Mouse (Mus musculus): ENCODE results near the gene Olfr912. TPM values are rescaled to one million over a fixed set of nuclear protein-coding genes. Genes with fewer than 3 reads are reported as not detected.

Gene Olfr912
- not detected for polyA plus RNA-seq (2014; fragmentation: Illumina TruSeq; extraction: RNeasy Lipid Tissue Mini Kit (QIAGEN cat#74804); ENCODE audit: insufficient read depth, low read depth, low replicate concordance)

GRCm38 (mm10) chr9:38579878-38580277 is at the start of gene Olfr912:
Gene Olfr912, plus strand, starts transcription at chr9:38580178.

GRCm38 (mm10) chr9:38537549-38537948 is 42.4 kb upstream of the Olfr912 start, which contains the start of gene Olfr910:
Gene Olfr910, plus strand, starts transcription at chr9:38537849.

DNA sequence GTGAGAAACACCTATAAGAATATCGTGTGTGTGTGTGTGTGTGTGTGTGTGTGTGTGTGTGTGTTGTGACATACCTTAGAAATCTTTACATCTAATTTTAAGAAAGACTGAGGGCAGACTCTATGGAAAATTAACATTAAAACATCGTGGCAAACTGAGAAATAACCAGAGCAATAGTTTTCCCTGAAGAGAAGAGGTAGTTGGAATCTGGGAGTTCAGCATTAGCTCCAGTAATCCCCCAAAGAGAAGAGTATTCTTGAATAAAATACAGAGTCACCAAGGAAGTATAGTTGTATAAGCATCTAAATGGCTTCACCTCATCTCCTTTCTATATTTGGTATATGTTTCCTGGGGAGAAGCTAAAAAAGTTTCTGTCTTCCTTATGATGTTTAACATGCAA is 12.5 kb downstream of the Olfr912 start, which contains the start of gene Olfr913:
Gene Olfr913 (plus strand): TSS at position 301 of the 400 bp plus-strand sequence.

GRCm38 (mm10) chr9:38604802-38605201 is 24.8 kb downstream of the Olfr912 start, which contains the start of gene Olfr914:
Gene Olfr914, plus strand, starts transcription at chr9:38605102.

Other genes with a start within 250 kb of the Olfr912 start
- not detected for gene Olfr898, start 231.8 kb upstream of the Olfr912 start, polyA plus RNA-seq (2014; fragmentation: Illumina TruSeq; extraction: RNeasy Lipid Tissue Mini Kit (QIAGEN cat#74804); ENCODE audit: insufficient read depth, low read depth, low replicate concordance)
- gene Olfr250, start 213.3 kb upstream of the Olfr912 start, polyA plus RNA-seq (2014; fragmentation: Illumina TruSeq; extraction: RNeasy Lipid Tissue Mini Kit (QIAGEN cat#74804); ENCODE audit: insufficient read depth, low read depth, low replicate concordance), result not detected
- gene Olfr251, start 203.1 kb upstream of the Olfr912 start, polyA plus RNA-seq (2014; fragmentation: Illumina TruSeq; extraction: RNeasy Lipid Tissue Mini Kit (QIAGEN cat#74804); ENCODE audit: insufficient read depth, low read depth, low replicate concordance), result not detected
- not detected for gene Olfr147, start 178.5 kb upstream of the Olfr912 start, polyA plus RNA-seq (2014; fragmentation: Illumina TruSeq; extraction: RNeasy Lipid Tissue Mini Kit (QIAGEN cat#74804); ENCODE audit: insufficient read depth, low read depth, low replicate concordance)
- not detected for gene Olfr901, start 150.7 kb upstream of the Olfr912 start, polyA plus RNA-seq (2014; fragmentation: Illumina TruSeq; extraction: RNeasy Lipid Tissue Mini Kit (QIAGEN cat#74804); ENCODE audit: insufficient read depth, low read depth, low replicate concordance)
- not detected for gene Olfr902, start 132.5 kb upstream of the Olfr912 start, polyA plus RNA-seq (2014; fragmentation: Illumina TruSeq; extraction: RNeasy Lipid Tissue Mini Kit (QIAGEN cat#74804); ENCODE audit: insufficient read depth, low read depth, low replicate concordance)
- not detected for gene Olfr904, start 117.0 kb upstream of the Olfr912 start, polyA plus RNA-seq (2014; fragmentation: Illumina TruSeq; extraction: RNeasy Lipid Tissue Mini Kit (QIAGEN cat#74804); ENCODE audit: insufficient read depth, low read depth, low replicate concordance)
- not detected for gene Olfr905, start 109.1 kb upstream of the Olfr912 start, polyA plus RNA-seq (2014; fragmentation: Illumina TruSeq; extraction: RNeasy Lipid Tissue Mini Kit (QIAGEN cat#74804); ENCODE audit: insufficient read depth, low read depth, low replicate concordance)
- gene Olfr906, start 93.1 kb upstream of the Olfr912 start, polyA plus RNA-seq (2014; fragmentation: Illumina TruSeq; extraction: RNeasy Lipid Tissue Mini Kit (QIAGEN cat#74804); ENCODE audit: insufficient read depth, low read depth, low replicate concordance), result not detected
- gene Olfr907, start 84.4 kb upstream of the Olfr912 start, polyA plus RNA-seq (2014; fragmentation: Illumina TruSeq; extraction: RNeasy Lipid Tissue Mini Kit (QIAGEN cat#74804); ENCODE audit: insufficient read depth, low read depth, low replicate concordance), result not detected
- gene Olfr911-ps1, start 58.6 kb upstream of the Olfr912 start, polyA plus RNA-seq (2014; fragmentation: Illumina TruSeq; extraction: RNeasy Lipid Tissue Mini Kit (QIAGEN cat#74804); ENCODE audit: insufficient read depth, low read depth, low replicate concordance), result not detected
- not detected for gene Olfr910, start 42.3 kb upstream of the Olfr912 start, polyA plus RNA-seq (2014; fragmentation: Illumina TruSeq; extraction: RNeasy Lipid Tissue Mini Kit (QIAGEN cat#74804); ENCODE audit: insufficient read depth, low read depth, low replicate concordance)
- gene Olfr913, start 12.6 kb downstream of the Olfr912 start, polyA plus RNA-seq (2014; fragmentation: Illumina TruSeq; extraction: RNeasy Lipid Tissue Mini Kit (QIAGEN cat#74804); ENCODE audit: insufficient read depth, low read depth, low replicate concordance), result not detected
- not detected for gene Olfr914, start 24.9 kb downstream of the Olfr912 start, polyA plus RNA-seq (2014; fragmentation: Illumina TruSeq; extraction: RNeasy Lipid Tissue Mini Kit (QIAGEN cat#74804); ENCODE audit: insufficient read depth, low read depth, low replicate concordance)
- gene Olfr916, start 79.7 kb downstream of the Olfr912 start, polyA plus RNA-seq (2014; fragmentation: Illumina TruSeq; extraction: RNeasy Lipid Tissue Mini Kit (QIAGEN cat#74804); ENCODE audit: insufficient read depth, low read depth, low replicate concordance), result not detected
- gene Olfr917, start 85.7 kb downstream of the Olfr912 start, polyA plus RNA-seq (2014; fragmentation: Illumina TruSeq; extraction: RNeasy Lipid Tissue Mini Kit (QIAGEN cat#74804); ENCODE audit: insufficient read depth, low read depth, low replicate concordance), result not detected
- not detected for gene Olfr918, start 94.4 kb downstream of the Olfr912 start, polyA plus RNA-seq (2014; fragmentation: Illumina TruSeq; extraction: RNeasy Lipid Tissue Mini Kit (QIAGEN cat#74804); ENCODE audit: insufficient read depth, low read depth, low replicate concordance)
- gene Olfr919, start 123.5 kb downstream of the Olfr912 start, polyA plus RNA-seq (2014; fragmentation: Illumina TruSeq; extraction: RNeasy Lipid Tissue Mini Kit (QIAGEN cat#74804); ENCODE audit: insufficient read depth, low read depth, low replicate concordance), result not detected
- gene Vwa5a, start 138.1 kb downstream of the Olfr912 start, polyA plus RNA-seq (2014; fragmentation: Illumina TruSeq; extraction: RNeasy Lipid Tissue Mini Kit (QIAGEN cat#74804); ENCODE audit: insufficient read depth, low read depth, low replicate concordance), result 27.1 TPM
- 0.10 TPM for gene Olfr920, start 172.1 kb downstream of the Olfr912 start, polyA plus RNA-seq (2014; fragmentation: Illumina TruSeq; extraction: RNeasy Lipid Tissue Mini Kit (QIAGEN cat#74804); ENCODE audit: insufficient read depth, low read depth, low replicate concordance)
- not detected for gene Olfr921, start 192.9 kb downstream of the Olfr912 start, polyA plus RNA-seq (2014; fragmentation: Illumina TruSeq; extraction: RNeasy Lipid Tissue Mini Kit (QIAGEN cat#74804); ENCODE audit: insufficient read depth, low read depth, low replicate concordance)
- not detected for gene Olfr922, start 234.4 kb downstream of the Olfr912 start, polyA plus RNA-seq (2014; fragmentation: Illumina TruSeq; extraction: RNeasy Lipid Tissue Mini Kit (QIAGEN cat#74804); ENCODE audit: insufficient read depth, low read depth, low replicate concordance)
- gene Olfr923, start 246.4 kb downstream of the Olfr912 start, polyA plus RNA-seq (2014; fragmentation: Illumina TruSeq; extraction: RNeasy Lipid Tissue Mini Kit (QIAGEN cat#74804); ENCODE audit: insufficient read depth, low read depth, low replicate concordance), result not detected

Data from lung, adult 10 weeks (tissue).